Mouse (Mus musculus) left cerebral cortex, postnatal 4 days (tissue): Measurements from ENCODE around the gene Fam20a. TPM values are rescaled to one million over a fixed set of nuclear protein-coding genes. Genes with fewer than 3 reads are reported as not detected.

Experiments used
- DNase-seq: peaks from one replicate; pipeline ENCODE4 v3.0.0-alpha.2; 2022
- intact Hi-C: fragments of 180-260 bp; cut with DNase I; formaldehyde crosslinking; loops from one replicate; pipeline ENCODE4 v1.15.1; 2025
- total RNA-seq, 2 experiments: library from RNA; stranded (reverse); gene quantifications; 2 replicates each; pipeline ENCODE4 v1.2.3; 2021

Gene Fam20a
- total RNA-seq, 2 experiments from 2014 or later = 6.4 to 6.7 TPM

DNA sequence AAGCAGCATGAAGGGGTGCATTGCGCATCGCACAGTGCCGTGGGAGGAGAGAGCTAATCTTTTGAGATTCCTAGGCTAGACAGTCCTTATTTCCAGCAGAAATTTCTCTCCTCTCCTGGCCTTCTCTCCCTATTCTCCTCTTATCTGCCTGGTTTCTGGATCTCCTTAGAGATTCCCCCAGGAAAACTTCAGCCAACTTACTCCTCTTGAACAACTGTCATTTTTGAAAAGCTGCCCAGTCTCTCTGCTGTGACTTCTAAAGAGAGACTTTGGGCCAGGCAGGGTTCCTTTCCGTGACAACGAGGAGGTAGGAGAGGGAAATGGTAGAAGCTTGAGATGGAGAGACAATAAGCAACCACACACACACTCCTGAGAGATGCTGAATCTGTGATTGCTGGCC is 4.6 kb downstream of the Fam20a start:
- intact Hi-C loops = no loop called here
- no peak for DNase-seq

DNA sequence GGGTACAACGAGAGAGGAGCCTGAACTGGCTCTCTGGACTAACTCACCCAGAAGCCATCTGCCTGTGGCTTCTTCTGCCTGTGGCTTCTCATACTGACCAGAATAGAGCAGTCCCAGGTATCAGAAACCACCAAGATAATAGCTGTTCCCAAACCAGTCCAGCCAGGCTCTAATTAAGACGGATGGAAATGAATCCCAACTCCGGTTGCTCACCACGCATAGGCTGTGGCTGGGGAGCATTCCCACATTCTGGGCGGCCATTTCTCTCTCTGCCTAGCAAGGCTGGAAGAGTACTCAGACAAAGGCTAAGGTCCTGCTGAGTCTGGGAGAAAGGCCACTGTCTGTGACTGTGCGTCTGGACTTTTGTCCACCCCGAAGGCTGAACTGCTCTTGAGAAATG is 5.1 kb downstream of the Fam20a start:
- intact Hi-C loops = no loop called here
- DNase-seq = no peak

- no peak for DNase-seq
- intact Hi-C loops = no loop called here
Measured at GRCm38 (mm10) chr11:109715311-109715781, 6.7 kb downstream of the Fam20a start.

DNA sequence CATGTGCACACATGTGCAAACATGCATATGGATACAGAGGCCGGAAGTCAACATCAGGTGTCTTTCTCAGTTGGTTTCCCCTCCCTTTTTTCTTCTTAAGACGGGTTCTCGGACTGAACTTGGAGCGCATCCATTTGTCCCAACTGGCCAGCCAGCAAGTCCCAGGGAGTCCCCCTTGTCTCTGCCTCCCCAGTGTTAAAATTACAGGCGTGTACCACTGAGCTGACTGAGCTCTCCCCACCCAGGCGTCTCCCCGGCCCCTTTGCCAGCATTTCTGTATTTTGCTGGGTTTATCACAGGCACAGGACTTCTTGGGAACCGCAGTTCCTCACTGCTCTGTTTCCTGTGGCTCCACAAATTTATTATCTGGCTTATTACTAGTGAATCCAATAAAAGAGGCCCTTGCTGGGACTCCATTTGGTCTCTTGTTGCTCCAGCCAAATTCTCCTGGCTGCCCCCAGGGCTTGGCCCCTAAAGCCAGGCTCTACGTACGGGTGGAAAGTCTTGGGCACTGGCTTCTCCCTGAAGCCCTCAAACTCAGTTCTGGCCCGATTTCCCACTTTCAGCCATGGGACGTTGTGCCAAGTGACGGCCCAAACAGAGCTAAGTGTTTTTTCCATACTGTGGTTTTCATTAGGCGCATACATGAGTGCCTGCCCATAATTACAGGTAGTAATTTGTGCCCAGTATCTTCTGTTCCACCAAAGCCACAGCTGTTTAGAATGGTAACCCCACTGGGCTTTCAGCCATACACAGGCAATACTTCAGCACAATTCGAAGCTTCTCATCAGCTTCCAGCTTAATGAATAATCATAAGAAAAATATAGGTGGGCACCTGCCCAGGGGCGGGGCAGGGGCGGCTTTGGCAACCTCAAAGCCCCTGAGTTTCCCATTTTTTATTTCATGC is 7.5 kb downstream of the Fam20a start:
- peak; percentile 61 for DNase-seq
- intact Hi-C loops = no loop called here

DNA sequence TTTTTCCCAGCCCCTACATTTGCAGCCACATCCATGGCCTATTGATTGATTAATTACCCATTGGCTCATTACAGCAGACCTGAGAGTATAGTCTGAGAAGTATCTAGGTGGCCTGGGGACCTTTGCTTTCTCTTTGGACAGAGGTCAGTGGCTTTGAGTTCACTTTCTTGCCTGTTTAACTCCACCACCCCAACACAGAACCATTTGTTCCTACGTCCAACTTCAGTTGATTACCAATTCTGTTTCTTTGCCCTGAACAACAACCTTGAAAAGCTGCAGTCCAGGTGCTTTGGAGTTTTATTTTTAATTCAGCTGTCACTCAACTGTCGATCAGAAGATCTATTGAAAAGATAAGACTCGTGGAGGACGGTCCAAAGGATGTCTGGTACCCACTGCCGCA is 12.6 kb downstream of the Fam20a start:
- intact Hi-C loops = no loop called here
- DNase-seq = no peak

DNA sequence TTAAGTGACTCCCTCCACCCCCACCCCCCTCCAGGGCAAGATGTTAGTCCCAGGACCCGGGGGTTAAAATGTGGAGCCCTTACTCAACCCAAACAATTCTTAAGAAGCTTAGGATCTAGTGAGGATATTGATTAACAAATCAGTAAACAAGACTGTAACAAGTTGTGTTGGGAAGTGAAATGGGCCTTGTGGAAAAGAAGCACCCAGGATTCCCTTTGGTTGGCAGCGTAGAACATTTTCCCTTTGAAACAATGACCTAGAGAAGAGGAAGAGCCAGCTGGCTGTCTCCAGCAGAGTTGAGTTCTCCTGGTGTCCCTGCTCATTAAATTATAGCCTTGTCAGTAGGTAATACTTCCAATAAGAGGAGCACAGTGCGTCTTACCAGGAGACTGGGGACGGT is 13.3 kb downstream of the Fam20a start:
- DNase-seq = no peak
- intact Hi-C loops = no loop called here

- intact Hi-C loops = no loop called here
- no peak for DNase-seq
Measured at GRCm38 (mm10) chr11:109707442-109707841, 14.6 kb downstream of the Fam20a start.

GRCm38 (mm10) chr11:109706586-109706985 is 15.5 kb downstream of the Fam20a start:
- DNase-seq = no peak
- intact Hi-C loops = no loop called here

DNA sequence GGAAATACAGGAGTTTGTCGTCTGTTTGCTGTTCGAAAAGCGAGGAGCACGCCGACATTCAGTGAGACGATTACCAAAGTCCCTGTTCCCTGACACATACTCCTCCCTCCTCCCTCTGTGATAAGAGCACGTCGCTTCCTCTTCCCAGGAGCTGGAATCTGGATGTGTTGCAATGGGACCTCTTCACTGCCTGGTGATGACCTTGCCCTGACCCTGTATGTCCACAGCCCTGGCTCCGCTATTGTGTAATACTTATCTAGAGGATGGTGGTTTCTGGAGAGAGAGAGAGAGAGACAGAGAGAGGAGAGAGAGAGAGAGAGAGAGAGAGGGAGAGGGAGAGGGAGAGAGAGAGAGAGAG is 16.0 kb downstream of the Fam20a start:
- intact Hi-C loops = no loop called here
- no peak for DNase-seq

GRCm38 (mm10) chr11:109705336-109706054 is 16.6 kb downstream of the Fam20a start:
- DNase-seq = no peak
- intact Hi-C loops = no loop called here

- DNase-seq = no peak
- intact Hi-C loops = no loop called here
Measured at GRCm38 (mm10) chr11:109704311-109705205, 17.5 kb downstream of the Fam20a start.

DNA sequence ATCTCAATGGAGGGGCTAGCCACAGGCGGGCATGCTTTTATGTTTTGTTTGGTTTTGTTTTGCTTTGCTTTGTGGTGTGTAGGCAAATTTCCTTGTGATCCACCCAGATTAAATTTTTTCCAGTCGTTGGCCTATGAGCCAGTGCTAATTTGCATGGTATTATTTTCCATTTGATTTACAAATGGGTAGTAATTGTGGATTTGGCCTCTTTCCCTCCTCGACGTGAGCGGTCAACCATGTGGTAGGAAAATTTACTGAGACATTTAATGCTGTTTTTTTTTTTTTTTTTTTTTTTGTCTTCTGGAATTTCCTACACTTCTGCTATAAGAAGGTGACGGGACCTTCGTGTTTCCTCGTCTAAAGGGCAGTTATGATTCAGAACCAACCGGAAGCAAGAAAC is 18.2 kb downstream of the Fam20a start:
- intact Hi-C loops = no loop called here
- no peak for DNase-seq

- DNase-seq = no peak
- intact Hi-C loops = no loop called here
Measured at GRCm38 (mm10) chr11:109702031-109702815, 19.9 kb downstream of the Fam20a start.

DNA sequence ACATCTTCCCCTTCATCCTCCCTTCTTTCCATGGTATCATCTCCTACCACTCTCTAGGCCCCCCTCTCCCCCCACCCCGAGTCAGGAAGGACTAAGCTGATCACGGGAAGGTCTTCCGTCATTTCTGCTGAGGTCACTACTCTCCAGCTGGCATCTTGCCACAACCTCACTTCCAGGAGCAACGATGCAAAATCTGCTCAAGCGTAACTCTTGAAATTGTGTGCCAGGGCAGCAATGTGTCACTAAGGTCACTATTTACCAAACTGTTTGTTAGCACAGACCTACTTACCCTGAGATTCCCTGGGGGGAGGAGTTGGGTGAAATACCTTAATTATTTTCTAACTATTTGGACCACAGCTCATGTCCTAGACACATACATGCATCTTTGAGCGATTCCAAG is 21.3 kb downstream of the Fam20a start:
- intact Hi-C loops = no loop called here
- DNase-seq = no peak

DNA sequence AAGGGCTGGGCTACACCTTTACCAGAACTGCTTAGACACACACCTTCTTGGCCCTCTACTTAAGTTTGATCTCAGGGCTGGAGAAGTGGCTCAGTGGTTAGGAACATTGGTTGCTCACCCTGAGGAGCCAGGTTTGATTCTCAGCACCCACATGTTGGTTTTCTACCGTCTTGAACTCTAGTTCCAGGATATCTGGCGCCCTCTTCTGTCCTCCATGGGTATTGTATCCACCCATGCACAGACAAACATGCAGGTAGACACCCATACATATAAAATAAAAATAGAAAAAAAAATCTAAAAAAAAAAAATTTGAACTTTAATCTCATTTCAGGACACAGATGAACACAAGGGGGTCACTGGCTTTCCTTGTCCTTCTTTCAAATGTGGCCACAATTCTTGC is 22.3 kb downstream of the Fam20a start:
- DNase-seq = no peak
- intact Hi-C loops = no loop called here

GRCm38 (mm10) chr11:109698740-109699139 is 23.3 kb downstream of the Fam20a start:
- no peak for DNase-seq
- intact Hi-C loops = no loop called here

DNA sequence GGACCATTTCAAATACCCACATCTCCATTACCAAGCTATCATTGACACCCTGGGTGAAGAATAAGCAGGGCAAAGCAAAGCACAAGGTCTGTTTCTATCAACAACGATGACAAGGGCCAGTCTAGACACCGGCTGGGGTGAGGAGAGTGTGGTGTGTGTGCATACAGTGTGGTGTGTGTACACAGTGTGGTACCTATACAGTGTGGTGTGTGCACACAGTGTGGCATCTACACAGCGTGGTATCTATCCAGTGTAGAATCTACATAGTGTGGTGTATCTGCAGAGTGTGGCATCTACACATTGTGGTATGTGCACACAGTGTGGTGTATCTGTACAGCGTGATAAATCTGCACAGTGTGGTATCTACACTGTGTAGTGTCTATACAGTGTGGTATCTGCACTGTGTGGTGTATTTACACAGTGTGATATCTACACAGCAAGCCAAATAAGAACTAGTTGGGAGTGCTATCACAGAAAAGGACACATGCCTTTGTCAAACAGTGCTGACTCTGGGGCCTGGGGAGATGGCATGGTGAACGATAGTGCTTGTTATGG is 24.9 kb downstream of the Fam20a start:
- no peak for DNase-seq
- intact Hi-C loops = no loop called here

GRCm38 (mm10) chr11:109696519-109696918 is 25.6 kb downstream of the Fam20a start:
- intact Hi-C loops = no loop called here
- DNase-seq = no peak

DNA sequence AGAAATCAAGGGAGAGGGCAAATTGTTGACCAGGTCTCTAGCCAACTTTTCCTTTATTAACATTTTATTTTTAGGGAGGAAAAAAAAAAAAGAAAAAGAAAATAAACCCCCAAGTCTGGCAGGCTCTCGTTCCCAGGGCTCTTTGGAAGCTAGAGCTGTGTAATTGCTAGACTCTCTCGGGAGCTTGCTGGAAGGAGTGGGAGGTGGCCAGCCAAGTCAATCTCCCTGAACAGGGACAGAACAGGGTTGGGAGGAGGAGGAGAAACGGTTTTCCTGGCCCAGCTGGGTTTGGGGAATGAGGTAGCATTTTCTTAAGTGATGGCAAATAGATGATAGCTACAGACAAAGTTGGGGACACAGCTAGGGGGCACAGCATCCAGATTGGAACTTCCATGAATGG is 29.3 kb downstream of the Fam20a start:
- intact Hi-C loops = no loop called here
- DNase-seq = no peak

DNA sequence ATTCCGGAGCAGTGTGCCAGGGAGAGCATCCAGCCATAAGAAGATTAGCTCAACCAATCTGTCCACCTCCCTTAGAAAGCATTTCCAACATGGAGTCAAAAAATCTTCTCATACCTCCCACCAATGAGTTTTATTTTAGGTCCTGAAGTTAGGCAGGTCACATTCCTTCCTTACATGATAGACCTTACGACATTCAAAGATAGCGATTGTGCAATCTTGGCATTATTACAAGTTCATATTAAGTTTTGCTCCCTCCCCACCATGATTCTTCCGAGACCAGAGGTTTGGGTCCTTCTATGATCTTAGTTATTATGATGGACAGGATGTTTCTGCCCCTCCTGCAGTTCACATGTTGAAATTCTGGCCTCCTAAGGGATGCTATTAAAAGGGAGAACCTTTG is 32.5 kb downstream of the Fam20a start:
- no peak for DNase-seq
- intact Hi-C loops = no loop called here
